Mouse (Mus musculus) kidney, postnatal 36 days (tissue): ENCODE results near the gene Erbb4.

Source experiments
- DNase-seq, 2 experiments: peaks; one replicate each; pipeline ENCODE4 v3.0.0; 2021 to 2022; ENCODE audit warnings: mixed read lengths in 2 of 2

Erbb4 gene

DNA sequence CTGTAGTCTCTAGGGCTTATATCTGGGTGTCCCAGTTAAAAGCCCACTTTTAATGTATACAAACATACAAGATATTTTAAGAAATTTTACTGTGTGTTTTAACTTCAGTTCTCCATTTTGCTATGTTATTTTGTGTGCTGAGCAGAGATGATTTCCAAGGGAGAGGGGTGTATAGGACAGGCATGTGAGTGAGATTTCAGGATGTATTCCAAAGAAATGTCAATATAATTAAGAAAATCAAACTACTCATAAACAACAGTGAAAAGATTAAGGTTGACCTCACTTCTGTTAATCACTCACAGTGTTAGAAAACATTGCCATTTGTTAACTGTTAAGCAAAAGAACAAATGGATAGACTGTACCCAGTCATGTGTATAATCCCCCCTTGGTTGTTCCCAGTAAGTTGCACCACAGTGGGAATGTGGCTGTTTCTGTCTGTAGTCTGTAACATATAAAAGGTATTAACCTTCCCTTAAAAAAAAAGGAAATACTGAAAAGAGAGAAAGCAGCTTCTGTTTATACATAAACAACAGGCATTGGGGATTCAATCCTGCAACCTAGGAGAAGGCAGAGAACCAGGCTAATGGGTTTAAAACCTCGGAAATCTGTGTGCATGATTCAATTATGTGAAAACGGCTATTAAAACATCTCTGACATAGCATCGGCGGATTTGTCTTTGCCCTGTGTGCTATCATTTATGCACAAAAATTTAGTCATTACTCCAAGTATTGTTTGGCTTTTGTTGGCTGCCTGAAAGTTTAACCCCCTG lies 84.5 kb downstream of the Erbb4 start:
- peak in 1 of 2 experiments; percentile 29 for DNase-seq

GRCm38 (mm10) chr1:69009800-69010505 lies 97.9 kb downstream of the Erbb4 start:
- DNase-seq = no peak

GRCm38 (mm10) chr1:69001371-69001770 lies 106.5 kb downstream of the Erbb4 start:
- DNase-seq = no peak

- DNase-seq = no peak
Measured at GRCm38 (mm10) chr1:68979251-68979650, 128.6 kb downstream of the Erbb4 start.

- DNase-seq = no peak
Measured at GRCm38 (mm10) chr1:68978571-68978970, 129.3 kb downstream of the Erbb4 start.

DNA sequence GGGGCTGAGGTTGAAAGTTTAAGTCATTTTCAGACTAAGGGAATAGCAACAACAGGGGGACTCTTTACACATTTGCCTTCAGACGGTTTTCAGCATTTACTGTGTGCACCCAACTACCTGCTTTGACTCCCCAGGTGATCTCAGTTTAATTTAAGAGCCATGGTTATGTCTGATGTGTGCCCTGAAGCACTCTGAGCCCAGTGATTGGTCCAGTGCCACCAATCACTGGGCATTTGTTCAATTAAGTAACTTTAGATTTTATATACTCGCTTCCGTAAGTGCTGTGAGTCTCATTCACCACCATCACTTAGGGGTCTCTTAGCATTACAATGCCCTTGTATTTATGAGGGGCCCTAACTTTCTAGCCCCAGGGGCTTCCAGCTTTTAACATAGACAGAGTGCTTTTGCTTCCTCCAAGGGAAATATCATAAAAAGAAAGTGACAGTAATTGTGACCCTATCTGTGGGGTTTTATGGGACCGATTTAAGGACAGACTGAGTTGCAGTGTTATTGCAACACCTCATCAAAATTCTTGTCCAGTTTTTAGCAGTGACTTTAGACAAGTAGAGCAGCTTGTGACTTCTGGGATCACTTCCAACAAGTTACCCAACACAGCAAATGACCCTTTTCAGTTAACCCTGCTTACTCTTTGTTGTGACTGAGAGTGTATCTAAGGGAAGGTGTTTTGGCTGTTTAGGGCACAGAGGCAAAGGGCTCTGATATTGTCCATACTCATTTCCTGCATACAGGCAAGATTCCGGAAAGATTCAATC lies 134.3 kb downstream of the Erbb4 start:
- DNase-seq = peak; percentile 62 to 88

GRCm38 (mm10) chr1:68964127-68964526 lies 143.7 kb downstream of the Erbb4 start:
- DNase-seq = no peak

DNA sequence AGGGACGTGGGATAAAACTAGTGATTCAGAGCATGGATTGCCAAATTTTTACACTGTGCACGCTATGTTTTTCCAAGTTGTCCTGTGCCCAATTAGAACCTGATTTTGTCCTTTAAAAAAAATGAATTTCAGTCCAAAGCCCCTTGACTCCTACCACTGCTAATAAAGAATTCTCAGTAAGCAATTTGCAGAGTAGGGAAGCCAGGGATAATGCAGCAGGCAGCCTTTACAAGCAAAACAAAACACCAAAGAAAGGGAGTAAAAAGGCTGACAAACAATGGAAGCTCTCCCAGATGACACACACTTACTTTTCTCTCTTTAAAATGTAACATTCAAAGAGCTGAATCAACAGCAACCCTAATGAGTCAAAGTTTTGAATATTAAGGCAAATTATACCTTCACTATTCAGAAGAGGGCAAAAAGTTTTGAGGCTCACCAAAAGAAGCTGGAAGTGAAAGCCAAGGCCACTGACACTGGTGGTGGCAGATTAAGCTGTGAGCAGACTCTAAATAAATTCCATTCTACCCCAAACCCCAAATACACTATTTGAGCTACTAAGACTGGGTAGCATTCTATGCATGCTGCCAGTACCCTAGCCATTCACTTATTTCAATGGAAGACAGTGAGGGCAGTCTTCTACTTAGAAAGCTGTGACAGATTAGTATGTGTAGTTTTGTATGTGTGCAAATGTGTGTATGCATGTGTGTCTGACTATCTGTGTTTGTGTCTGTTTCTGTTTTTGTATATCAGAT lies 146.3 kb downstream of the Erbb4 start:
- no peak for DNase-seq

DNA sequence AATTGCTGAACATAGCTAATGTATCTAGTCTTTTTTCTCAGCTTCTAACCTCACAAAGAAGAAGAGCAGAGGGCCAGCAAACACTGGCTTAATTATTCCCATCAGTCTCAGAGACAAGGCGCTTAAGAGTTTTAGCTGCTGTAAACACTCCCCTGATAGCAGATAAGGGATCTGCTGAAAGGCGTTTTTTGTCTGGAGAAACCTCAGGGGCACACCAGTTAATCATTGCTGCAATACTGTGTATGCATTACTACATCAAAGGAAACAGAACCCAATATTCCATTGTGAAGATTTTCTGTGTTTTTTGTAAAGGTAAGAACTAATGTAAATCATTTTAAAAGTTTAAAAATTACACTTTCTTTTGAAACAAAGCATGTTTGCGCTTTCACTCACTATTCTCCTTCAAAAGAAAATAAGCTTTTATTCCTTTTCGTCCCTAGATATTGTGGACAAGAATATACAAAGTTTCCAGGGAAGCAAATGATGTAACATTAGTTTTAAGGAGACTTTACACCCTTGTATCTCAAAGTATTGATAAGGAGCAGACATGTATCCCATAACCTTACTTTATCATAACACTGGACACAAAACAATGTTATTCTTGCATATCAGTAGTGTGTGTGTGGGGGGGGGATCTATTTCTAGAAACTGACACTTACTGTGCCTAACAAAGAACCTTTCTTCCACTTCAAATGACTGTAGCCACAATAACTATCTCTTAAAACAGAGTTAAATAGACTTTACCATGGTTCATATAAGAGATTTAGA lies 150.9 kb downstream of the Erbb4 start:
- DNase-seq = no peak

DNA sequence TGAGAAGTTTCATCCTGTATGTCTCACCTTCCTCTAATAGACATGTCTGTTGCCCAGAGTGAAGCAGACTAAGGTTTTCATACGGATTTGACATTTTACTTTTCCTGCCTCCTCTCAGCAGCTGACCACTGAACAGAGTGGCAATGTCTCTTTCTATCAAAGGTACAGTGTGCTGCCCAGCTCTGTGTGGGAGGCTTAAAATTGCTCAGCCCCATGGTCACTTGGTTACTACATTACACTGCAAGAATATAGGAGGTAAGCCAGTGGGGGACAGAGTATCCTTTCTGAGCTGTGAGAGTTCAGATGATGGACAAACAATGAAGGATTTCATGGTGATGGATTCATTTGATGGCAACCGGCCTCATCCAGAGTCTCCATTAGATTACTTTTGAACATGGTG lies 152.4 kb downstream of the Erbb4 start:
- DNase-seq = no peak

DNA sequence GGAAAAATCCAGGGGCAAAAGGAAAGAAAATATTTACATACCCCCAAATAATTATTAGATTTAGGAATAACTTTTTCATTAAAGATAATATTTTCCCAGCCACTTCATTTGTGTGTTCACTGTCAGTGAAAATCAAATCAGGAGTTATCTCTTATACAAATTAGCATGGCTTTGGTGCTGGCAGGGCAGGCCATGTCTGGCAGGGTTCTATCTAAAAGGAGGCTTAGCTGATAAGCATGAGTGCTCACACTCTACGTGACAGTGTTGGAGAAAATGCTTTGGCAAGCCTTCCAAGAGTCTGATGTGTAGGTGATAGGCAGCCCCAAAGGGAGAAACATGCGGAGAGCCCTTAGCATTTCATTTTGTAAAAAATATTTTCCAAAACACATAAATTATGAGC lies 164.7 kb downstream of the Erbb4 start:
- DNase-seq = no peak

GRCm38 (mm10) chr1:68934804-68935203 lies 173.1 kb downstream of the Erbb4 start:
- peak; percentile 48 to 62 for DNase-seq

GRCm38 (mm10) chr1:68933330-68934065 lies 174.4 kb downstream of the Erbb4 start:
- no peak for DNase-seq

GRCm38 (mm10) chr1:68917828-68918227 lies 190.0 kb downstream of the Erbb4 start:
- no peak for DNase-seq

DNA sequence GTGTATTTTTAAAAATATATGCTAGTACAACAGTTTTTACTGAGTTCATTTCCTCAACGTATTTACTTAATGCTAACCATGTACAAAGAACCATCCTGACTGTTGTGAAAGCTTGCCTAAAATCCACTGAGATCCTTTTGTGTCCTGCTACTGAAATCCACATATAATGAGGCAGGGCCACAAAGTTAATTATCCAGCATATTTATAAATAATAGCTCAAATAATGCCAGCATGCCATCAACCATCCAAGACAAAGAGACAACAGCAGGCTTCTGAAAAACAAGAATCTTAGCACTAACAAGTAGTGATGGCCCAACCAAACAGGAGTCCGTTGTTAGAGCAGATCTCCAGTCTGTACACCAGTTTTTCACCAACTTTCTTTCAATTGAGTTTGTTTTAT lies 215.8 kb downstream of the Erbb4 start:
- no peak for DNase-seq

DNA sequence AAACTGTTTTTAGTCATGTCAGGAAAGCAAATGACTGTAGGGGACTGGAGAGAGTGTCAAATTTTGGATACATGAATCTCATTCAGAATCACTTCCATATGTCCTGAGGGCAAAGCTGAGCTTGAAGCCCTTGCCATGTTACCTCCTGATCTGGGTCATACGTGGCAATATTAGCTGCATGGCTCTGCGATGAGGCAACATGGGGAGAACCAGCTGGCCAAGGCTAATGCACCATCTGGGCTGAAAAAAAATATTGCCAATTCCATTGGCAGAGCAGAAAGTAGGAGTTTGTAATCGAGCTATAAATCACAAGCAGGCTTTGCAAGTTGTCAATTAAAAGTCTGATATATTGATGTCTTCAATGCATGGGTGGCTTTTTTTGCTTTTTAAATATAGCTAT lies 221.0 kb downstream of the Erbb4 start:
- DNase-seq = no peak

- no peak for DNase-seq
Measured at GRCm38 (mm10) chr1:68874954-68875353, 232.9 kb downstream of the Erbb4 start.

GRCm38 (mm10) chr1:68873635-68874020 lies 234.2 kb downstream of the Erbb4 start:
- DNase-seq = no peak

DNA sequence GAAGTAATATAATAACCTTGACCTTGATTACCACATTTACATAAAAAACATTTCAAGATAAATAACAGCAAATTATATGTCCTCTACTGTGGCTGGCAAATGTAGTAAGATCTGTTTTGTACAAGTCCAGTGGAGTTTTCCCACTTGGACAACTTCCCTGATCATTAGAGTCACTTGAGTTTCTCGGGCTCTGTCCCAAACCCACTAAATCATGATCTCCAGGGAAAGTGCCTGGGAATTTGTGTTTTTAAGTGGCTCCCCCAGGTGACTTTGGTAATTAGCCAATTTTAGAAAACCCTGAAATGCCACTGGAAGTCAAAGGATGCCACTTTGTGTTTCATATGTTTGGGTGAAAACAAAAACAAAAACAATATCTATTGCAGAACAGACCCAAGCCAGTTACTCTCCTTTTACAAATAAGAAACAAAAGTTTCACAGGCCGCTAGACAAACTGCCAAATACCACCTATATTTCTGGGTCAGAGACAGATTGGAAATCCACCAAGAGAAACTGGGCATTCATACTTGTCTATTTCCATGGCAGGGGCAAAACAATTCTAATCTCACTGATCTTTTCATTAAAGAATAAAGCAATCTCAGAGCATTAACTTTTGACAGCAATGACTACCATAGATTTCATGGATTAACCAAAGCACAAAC lies 234.8 kb downstream of the Erbb4 start:
- peak in 1 of 2 experiments; percentile 4 for DNase-seq

DNA sequence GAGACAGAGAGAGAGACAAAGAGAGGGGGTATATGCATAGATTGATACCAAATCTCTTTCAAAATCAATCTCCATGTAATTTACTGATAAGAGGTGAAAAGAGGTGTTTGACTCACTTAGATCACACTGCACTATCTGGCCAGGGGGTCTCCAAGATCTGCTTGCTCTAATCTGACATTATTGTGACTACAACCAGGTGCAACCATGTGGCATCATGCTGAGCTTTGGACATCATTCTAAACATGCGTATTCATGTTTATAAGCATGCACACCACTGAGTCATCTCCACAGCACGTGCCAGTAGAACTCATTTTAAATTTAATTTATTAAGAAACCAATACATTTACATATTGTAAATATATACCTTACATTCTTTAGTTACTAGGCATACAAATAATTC lies 247.5 kb downstream of the Erbb4 start:
- DNase-seq = no peak

DNA sequence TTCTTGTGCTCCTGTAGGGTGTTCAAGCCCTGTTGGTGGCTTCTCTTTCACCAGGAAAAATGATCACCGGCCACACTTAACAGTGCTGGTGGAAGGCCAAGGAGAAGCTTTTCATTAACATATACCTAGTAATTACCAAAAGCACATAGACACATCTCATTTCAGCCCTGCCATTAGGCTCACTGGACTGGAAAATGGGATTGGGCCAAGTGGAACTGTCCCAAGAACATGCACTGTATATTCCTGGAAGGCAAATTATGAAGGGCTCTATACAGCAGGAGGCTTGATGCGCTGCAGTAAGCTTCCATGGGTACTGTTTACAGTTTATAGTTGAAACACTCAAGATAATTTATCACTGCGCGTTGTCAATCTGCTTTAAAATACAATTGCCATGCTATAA lies 248.4 kb downstream of the Erbb4 start:
- peak; percentile 3 to 5 for DNase-seq
